Mouse (Mus musculus) induced T-regulatory cell, adult 2 months (primary cell): ENCODE measurements around the gene Bak1.
A peak's percentile ranks its signal among the peaks of the same experiment; 100 is the strongest.

Source experiments
- DNase-seq: peaks from one replicate; pipeline ENCODE4 v3.0.0-alpha.2; 2012; ENCODE audit warnings: low read depth

Gene Bak1

DNA sequence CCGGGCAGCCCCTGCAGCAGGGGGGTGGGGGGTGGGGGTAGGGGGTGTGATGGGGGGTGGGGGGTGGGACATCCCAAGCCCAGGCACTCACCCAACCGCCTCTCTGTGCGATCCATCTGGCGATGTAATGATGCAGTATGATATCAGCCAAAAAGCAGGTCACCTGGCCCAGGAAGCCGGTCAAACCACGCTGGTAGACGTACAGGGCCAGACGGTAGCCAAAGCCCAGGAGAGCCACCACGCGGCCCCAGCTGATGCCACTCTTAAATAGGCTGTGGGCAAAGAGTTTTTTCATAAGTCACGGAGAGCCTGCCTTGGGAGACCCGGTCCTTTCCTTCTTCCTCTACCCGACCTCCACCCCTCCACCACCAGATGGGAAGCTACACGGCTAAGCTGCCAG, 7.7 kb downstream of the Bak1 start:
- DNase-seq: no peak

DNA sequence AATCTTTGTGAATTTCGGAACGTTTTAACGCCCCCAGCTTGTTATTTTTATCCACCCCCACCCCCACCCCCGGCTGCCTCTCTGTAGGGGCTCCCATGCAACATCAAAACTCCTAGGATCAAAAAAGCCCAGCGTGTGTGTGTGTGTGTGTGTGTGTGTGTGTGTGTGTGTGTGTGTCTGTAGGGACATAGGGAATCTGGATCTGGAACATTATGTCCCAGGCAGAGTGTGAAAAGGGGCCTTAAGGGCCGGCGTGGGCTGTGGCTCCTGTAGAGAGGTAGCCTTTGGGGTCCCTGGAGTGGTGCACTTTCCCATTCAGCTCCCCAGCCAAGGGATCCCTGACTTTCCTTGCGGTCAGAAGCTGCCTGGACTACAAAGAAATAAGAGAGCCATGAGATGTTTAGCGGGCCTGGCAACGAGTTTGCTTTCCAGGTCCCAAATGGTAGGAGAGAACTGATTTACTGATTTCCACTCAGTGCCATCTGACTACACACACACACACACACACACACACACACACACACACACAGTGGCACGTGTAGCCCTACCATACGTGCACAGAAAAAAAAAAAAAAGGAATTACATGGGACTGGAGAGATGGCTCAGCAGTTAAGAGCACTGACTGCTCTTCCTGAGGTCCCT, 10.1 kb downstream of the Bak1 start:
- DNase-seq: no peak

DNA sequence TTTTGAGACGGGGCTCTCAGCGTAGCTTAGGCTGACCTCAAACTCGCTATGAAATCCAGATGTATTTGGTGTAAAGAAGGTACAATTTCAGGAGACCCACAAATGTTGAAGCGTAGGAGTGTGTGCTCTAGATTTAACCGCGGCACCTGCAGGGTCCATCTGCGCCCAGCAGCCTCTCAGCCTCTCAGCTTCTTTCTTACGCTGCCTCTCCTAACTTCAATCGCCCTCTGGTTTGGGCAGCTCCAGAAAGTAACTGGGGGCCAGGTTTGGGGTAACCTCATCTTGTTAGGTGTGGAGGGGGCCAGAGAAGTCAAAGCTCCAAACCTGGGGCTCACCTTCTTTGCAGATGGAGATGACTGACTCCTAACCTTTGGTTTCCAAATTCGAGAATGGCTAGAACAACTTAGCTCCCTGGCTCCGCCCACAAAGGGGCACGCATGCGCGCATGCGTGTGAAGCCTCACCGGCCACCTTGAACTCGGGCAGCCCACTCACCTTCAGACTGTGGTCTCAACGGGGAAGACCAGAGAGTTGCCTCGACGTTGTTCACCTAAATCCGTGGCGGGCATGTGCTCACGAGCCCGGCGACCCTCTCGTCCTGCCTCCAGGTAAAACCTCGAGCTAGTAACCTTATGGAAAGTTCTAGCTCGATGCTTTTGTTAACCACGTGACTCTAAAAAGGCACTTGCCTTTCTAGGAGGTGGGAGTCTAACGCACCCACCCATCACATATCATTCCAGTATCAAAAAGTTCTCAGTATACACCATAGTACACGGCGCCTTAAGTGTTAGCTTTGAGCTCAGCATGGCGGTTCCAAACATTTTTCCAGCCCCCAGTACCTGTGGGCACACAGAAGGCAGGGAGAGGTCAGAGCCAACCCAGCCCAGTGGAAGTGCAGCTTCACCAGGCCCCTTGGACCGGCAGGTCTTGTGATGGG, 11.0 kb downstream of the Bak1 start:
- DNase-seq: peak; percentile 97

DNA sequence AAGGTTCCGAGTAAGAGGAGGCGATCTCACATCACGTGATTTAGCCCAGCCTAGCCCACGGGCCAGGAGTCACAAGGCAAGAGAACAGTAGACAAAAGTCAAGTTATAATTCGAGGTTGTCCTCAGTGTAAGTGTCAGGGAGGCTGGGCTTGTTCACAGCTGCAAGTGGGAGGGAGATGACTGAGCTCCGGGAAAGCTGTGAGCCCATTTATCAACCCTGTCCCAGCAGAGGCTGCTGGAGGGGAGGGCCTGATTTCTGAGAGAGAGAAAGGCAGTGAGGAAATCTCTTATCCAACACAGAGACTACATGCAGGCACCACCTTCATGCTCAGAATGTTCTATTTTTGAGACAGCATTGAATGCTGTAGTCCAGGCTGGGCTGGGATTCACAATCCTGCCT, 15.9 kb downstream of the Bak1 start:
- DNase-seq: peak; percentile 35

DNA sequence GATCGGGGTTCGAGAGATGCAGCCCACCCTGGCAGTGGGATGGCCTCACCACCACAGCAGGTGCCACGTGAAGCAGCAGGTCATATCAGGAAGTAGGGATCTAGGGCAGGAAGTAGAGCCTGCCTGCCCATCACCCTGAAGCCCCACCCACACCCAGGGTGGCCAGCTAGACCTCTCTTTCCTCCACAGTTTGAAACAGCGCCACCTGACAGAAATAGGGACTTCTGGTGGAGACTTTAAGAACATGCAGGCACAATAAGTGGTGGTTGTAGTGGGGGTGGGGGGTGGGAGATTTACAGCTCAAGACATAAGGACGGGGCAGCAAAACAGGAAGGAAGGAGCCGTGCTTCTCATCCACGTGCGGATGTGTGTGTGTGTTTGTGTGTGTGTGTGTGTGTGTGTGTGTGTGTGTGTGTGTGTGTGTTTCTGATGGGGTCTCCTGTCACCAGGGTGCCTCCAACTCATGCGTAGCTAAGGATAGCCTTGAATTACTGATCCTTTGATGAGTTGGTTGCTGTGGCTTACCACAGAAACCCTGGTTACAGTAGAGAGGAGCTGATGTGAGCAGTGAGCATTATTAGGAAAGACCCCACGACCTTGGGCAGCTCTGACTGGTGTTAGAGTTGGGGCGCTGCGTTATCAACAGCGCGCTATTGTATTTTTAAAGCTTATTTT, 16.7 kb downstream of the Bak1 start:
- peak; percentile 87 for DNase-seq

DNA sequence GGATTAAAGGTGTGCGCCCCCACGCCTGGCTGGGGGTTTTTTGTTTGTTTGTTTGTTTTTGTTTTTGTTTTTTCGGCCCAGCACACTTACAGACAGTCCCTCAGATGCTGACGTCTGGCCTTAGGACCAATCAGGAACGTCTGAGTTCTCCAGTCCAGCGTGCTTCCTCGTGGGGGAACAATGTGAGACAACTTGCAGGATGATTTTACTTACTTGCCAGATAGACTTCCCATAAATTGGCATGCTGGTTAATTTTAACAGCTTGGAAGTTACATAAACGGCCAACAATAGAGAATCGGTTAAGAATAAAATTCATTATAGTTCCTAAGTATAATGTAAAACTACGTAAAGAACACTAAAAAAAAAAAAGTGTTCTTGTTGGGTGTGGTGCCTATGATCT, 17.6 kb downstream of the Bak1 start:
- no peak for DNase-seq

DNA sequence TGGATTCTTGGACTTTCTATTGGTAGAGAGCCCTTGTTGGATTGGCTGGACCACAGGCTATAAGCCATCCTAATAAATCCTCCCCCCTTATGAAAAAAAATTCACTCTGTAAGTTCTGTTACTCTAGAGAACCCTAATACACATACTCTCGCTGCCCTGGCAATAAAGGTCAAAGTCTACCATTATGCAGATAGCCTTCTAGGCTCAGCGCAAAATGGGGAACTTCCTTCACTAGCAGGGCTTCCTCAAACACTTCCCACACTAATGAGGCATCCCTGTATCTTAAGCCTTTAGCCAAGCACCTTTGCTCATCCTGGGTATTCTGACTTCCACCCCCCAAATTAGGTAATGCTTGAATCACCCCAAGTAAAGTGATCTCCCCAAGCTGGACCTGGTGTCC, 20.5 kb downstream of the Bak1 start:
- no peak for DNase-seq

DNA sequence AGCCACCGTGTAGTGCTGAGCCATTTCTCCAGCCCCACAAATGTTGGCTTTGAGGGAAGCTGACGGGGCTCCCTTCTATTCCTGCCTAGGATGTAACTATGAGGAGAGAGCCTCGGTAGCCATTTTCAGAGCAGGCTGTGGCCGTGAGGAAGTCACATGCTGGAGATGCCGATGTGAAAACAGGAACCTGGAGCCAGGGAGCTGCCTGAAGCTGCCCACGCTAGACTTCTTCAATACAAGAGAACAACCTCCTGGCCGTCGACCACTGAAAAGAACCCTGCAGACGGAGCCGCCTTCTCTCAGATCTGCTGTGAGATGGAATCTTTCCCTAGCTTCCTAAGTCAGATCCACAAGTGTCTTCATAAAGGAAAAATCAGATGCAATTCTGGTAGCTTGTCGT, 23.2 kb downstream of the Bak1 start:
- no peak for DNase-seq

DNA sequence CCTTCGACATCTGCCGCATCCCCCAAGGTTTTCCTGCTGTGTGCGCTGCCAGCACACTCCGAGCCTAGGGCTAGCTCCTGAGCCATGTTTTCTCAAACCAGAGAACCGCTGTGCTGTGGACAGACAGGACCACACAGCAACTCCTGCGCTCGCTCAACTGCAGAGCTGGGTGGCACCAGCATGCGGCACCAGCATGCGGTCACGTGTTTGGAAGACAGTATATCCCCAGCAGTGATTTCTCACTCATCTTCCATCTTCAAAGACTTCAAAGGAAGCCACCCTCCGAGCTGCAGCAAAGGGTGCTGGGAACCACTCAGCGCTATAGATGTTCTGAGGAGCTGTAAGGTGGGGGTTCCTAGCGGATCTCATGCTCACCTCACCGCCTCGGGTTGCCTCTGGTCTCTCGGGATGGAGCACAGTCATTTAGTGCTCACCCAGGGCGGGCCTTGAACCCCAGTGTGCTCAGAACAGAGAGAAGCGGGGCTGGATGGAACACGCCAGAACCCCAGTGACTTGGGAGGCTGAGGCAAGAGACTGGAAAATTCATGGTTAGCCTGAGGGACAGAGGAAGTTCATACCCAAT, 23.8 kb downstream of the Bak1 start:
- DNase-seq: no peak

DNA sequence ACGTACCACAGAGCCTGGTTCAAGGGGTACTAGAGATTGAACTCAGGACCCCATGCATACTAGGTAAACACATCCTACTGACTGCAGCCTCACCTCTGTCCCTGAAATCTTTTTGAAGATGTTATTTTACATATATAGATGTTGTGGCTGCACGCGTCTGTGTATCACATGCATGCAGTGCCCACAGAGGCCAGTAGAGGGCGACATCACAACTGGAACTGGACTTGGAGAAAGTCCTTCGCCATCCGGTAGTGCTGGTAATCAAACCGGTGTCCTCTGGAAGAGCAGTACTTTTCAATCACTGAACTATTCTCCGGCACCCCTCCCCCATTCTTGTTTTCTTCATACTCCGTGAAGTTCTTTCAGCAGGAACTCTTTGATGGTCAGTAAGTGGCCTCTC, 24.4 kb downstream of the Bak1 start:
- DNase-seq: peak; percentile 83

DNA sequence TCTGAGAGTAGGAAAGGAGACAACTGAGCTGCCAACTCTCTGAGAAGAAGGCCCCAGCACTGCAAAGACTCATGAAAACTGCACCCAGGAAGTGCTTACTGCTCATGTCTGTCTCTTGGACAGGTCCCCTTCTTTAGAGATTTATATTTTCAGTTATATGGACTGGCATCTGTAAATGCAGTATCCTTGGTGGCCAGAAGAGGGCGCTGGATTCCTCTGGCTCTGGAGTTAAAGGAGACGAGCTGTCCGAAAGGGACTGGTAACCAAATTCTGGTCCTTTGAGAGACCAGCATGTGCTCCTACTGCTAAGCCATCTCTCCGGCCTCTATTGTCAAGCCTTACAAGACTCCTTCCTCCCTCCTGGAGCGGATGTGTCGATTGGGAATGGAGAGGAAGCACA, 26.9 kb downstream of the Bak1 start:
- peak; percentile 75 for DNase-seq

DNA sequence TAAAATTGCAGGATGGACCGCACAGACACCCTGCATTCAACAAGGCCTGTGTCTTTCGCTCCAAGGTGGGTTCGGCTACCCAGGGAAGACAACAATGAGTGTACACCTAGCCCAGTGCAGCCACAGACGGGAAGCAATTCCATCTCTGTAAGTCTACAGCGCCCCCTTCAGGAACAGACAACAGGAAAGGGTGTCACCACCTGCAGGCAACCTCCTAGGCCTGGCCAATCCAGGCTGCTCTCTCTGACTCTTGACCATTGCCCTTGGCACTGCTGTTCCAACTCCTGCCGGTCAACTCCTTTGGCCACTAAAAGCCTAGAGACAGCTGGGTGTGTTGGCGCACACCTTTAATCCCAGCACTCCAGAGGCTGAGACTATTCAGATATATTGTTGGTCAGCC, 27.7 kb downstream of the Bak1 start:
- peak; percentile 74 for DNase-seq

DNA sequence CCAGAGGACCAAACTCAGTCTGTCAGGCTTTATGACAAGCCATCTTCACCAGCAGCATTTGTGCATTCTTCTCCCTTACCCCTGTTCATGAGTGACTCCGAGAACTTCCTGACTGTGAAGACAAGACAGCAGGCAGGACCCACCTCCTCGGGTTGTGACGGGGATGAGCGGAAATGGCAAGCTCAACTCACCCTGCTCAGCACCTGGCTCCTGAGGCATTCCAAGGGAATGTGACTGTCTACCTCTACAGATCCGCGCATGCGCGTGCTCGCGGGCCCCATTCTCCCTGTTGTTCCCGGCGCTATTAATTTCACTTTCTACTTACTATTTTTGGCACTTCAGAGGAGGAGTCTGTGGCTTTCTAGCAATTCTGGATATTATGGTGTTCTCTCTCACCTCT, 28.8 kb downstream of the Bak1 start:
- DNase-seq: peak; percentile 63

DNA sequence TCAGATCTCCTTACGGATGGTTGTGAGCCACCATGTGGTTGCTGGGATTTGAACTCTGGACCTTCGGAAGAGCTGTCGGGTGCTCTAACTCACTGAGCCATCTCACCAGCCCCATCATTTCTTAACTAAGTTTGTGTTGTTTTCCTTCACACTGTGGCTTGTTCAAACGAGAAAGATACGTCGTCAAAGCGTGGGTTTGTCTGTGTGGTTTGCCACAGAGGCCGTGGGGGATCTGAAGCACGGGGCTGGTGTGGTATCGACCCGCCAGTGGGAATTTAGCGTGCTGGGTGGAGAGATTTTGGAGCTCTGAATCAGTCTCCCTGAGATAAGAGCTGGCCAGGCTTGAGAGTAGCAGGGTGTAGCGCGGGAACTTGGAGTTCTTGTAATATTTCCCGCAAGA, 30.5 kb downstream of the Bak1 start:
- DNase-seq: peak; percentile 35

DNA sequence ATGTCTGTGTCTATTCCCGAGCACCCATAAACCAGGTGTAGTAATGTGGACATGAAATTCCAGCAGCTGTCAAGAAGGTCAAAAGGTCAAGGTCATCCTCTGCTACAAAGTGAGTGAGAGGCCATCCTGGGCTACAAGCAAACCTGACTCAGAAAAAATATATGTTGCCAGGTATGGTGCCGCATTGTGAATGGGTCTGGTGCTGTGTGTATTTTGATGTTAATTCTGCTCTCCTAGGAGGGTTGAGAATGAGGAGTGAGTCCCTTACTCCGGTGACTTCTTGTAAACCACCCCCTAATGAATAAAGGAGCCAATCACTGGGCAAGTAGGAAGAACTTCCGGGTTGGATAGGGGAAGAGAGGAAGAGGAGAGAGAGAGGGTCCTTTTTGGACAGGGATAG, 31.1 kb downstream of the Bak1 start:
- no peak for DNase-seq

DNA sequence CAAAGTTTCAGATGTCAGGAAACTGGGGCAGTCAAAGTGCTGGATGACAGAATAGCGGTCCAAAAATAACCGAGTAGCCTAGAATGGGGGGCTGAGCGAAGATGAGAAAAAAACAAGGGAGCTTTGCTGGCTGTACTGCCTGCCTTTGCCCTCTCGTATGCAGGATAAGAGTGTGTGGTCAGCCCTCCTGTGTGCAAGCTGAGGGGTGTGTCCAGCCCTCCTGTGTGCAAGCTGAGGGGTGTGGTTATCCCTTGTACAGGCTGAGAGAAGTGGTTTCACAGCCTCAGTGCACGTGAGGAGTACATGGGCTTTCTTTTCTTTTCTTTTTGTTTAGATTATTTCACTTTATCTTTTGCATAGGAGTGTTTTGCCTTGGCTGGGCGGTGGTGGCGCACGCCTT, 33.2 kb downstream of the Bak1 start:
- DNase-seq: no peak

DNA sequence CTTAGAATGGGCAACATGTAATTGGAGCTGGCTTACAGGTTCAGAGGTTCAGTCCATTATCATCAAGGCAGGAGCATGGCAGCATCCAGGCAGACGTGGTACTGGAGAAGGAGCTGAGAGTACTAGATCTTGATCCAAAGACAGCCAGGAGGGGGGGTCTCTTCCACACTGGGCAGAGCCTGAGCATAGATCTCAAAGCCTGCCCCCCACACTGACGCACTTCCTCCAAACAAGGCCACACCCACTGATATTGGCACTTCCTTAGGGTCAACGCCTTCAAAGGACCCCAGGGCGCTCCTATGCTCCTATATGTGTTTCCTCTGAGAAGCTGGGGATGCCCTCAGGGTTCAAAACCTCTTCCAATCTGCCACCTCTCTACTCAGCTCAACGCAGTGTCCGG, 33.8 kb downstream of the Bak1 start:
- no peak for DNase-seq

DNA sequence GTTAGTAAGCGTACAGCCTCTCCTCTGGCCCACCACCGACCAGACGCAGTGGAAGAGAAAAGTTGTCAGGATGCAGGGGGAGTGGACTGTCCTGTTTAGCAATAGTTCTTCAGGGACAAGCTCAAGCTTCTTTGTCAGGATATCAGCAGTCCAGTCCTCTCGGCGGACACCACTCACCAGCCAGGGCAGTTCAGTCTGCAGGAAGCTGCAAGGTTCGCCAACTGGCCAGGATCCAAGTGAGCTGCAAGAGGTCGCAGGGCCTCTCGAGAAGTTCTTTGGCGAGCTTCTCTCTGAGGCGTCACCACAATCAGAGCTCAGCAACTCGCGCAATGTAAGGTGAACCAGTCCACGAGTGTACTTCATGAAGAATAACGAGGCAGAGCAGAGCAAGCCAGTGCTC, 34.4 kb downstream of the Bak1 start:
- DNase-seq: no peak

DNA sequence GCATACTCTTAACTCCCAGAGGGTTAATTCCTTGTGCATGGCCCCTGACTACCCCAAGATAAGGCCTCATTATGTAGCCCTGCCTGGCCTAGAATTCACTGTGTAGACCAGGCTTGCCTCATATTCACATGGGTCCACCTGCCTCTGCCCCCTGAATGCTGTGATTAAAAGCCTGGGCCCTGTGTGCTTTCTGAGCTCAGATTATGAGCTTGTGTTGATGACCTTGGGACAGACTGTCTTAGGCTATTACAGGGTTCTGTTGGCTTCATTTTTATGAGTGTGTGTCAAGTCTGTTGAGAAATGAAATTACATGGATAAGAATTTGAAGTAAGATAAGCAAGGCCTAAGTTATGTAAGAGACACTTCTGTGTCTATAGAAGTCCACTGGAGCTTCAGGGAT, 38.3 kb downstream of the Bak1 start:
- no peak for DNase-seq

DNA sequence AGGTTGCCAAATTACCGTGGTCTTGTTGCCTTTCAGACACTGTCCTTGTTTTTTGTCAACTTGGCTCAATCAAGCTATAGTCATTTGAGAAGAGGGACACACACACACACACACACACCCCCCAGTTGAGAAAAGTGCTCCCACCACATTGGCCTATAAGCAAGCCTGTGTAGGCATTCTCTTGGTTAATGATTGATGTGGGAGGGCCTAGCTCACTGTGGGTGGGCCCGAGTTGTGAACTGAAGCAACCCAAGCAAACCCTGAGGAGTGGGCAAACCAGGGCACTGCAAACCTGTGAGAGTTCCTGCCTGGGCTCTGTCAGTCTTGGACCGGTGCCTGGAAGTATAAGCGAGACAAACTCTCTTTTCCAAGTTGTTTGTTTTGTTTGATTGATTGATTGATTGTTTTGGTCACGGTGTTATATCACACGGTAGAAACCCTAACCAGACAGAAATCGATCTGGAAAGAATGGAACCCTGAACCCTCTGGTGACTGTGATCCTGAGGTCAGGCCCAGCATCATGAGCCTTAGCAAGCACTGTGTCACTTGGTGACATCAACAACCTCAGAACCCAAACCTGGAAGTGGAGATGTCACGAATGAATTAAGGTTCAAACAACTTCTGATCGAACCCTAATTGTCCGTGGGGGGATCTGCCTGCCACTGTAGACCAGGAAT, 43.2 kb downstream of the Bak1 start:
- DNase-seq: no peak

DNA sequence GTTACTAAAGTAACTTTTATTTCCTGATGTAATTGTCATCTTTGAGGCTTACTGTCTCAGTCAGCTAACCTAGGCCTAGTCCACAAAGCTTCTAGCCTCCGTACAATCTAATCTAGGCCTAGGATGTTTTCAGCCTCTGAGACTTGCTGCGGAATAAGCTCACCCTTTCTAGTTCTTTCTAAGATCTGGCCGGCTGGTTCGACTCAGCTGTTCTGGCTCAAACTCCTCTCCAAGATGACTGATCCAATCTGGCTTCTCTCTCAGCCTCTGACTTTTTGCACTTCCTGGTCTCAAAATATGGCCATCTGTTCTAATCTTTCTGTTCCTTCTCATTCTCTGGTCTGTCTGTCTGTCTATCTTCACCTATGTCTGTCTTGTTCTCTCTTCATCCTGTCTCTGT, 45.4 kb downstream of the Bak1 start:
- no peak for DNase-seq

DNA sequence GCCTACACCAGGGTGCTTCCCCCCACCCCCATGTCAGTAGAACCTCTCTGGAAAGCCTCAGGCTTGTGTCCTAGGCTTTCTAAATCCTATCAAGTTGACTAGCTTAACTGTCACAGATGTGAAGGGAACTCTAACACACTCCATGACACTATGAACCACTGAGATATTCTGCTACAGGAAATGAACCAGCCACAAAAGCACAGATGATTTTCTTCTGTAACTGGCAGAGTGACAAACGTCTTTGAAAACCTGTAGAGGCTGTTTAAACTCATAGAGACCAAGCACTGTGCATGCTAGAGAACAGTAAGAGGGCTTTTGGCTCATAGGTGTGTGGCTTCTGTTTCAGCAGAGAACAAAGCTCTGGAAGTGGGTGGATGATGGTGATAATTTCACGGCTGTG, 47.8 kb downstream of the Bak1 start:
- no peak for DNase-seq
